10 mouse cellular contexts compared by ENCODE assay signal in genomic region chr4:142909355-142909947, GRCm38 (mm10).
DNase-seq lines count a peak whose midpoint lies in the region; ATAC-seq lines count a peak whose summit lies in the region.
"Had no signal": no experiment of that assay in that cellular context is flagged by ENCODE, and none has a peak within 500 bp of the region (broad histone marks: within the 10 kb centered on the region; RNA-seq: fewer than 3 reads in every experiment).

No protein-coding gene starts in this region.

- H3K4me2 ChIP-seq in hindbrain, embryonic 13.5 days: peak overlapping the region; percentile 49
- peak overlapping the region; percentile 44 for H3K4me2 ChIP-seq in midbrain, embryonic 13.5 days (replicated peaks)

- H3K4me1 ChIP-seq in hindbrain, embryonic 13.5 days (replicated peaks): peaks cover 11% of the 10 kb centered on the region
- peaks cover 12% of the 10 kb centered on the region for H3K4me1 ChIP-seq in midbrain, embryonic 13.5 days (replicated peaks)
- H3K4me1 ChIP-seq: megakaryocyte, embryonic 14.5 days had no signal

- H3K27ac ChIP-seq in hindbrain, embryonic 13.5 days: peak overlapping the region; percentile 71
- peak overlapping the region; percentile 48 for H3K27ac ChIP-seq in midbrain, embryonic 13.5 days

- H3K36me3 ChIP-seq in hindbrain, embryonic 13.5 days: no peaks in the 10 kb centered on the region
- no peaks in the 10 kb centered on the region for H3K36me3 ChIP-seq in midbrain, embryonic 13.5 days

- H3K4me3 ChIP-seq in hindbrain, embryonic 13.5 days: peak overlapping the region; percentile 22
- H3K4me3 ChIP-seq in midbrain, embryonic 13.5 days (replicated peaks): peak overlapping the region; percentile 15
- H3K4me3 ChIP-seq: megakaryocyte, embryonic 14.5 days had no signal

- H3K9me3 ChIP-seq in hindbrain, embryonic 13.5 days: no peaks in the 10 kb centered on the region
- H3K9me3 ChIP-seq in midbrain, embryonic 13.5 days: no peaks in the 10 kb centered on the region

- DNase-seq in R1 (ENCODE audit: low read depth, low spot score): peak; percentile 27
- DNase-seq in embryo, embryonic 11.5 days (ENCODE audit: low read depth, low spot score): peak; percentile 24
- no peak for DNase-seq in adrenal gland, postnatal 4 days (ENCODE audit: low spot score in 2 of 2)
- no peak for DNase-seq in T-cell, adult 2 months (ENCODE audit: low spot score)
- no peak for DNase-seq in kidney, adult 11 months
- DNase-seq: gastrocnemius, postnatal 10 days had no signal

- no peaks in the 10 kb centered on the region for H3K27me3 ChIP-seq in hindbrain, embryonic 13.5 days
- no peaks in the 10 kb centered on the region for H3K27me3 ChIP-seq in midbrain, embryonic 13.5 days
- H3K27me3 ChIP-seq: megakaryocyte, embryonic 14.5 days had no signal

- WGBS in hindbrain, embryonic 13.5 days: 15% methylated on average over 17 of the region's 17 CpGs
- WGBS in midbrain, embryonic 13.5 days: 24% methylated on average over 17 of the region's 17 CpGs

- peak; percentile 83 for ATAC-seq in hindbrain, embryonic 13.5 days (ENCODE audit: low FRiP score)
- ATAC-seq in midbrain, embryonic 13.5 days: peak; percentile 82
- ATAC-seq in erythroblast, adult 5-6 weeks (replicated peaks; ENCODE audit: low FRiP score, poor library complexity, severe bottlenecking): no peak

- H3K9ac ChIP-seq in hindbrain, embryonic 13.5 days: peak overlapping the region; percentile 30; the same call in 1 of the 2 replicates
- no peak overlapping the region for H3K9ac ChIP-seq in midbrain, embryonic 13.5 days (replicated peaks)

Comparison
In these comparisons a context has a peak if more than half of its experiments do, and no peak if none do; other contexts are left out.
1. DNase-seq: peak in R1 (single experiment) and embryo, embryonic 11.5 days (single experiment); none in adrenal gland, postnatal 4 days (0 of 2), T-cell, adult 2 months (single experiment) and kidney, adult 11 months (single experiment).